8 mouse cellular contexts compared by ENCODE assay signal in the genomic region with DNA sequence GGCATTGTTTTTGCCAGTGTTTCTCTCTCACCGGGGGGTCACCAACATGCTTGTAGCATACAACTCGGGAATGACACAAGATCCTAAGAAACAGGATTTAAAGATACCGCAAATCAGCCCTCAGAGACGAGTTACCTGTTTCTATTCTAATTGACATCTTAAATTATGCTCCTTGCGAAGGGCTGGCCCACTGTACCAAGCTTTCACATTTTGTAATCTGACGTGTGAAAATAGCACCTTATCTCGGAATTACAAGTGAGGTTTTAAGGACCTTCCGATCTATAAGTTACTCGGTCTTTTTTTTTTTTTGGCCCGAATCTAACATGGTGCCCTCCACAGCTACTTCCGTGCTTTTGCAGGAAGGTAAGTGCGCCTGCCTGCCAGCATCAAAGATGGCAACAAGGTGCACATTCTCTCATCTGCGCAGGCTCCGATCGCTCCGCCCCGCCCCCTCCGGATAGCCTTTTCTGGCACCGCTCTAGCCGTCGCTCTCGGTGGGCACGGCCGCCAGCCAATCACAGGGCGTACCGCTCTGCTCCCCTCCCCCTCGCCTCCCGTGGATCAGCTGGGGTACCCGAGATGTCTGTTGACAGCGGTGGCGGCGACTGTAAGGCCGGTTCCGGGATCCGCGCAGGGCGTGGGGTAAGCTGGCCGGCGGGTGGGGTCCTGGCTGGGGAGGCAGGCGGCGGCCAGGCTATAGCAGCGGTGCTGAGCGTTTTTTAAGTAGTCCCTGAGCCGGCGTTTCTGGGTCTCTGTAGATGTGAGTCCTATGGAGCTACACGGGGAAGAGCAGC. TPM values are rescaled to one million over a fixed set of nuclear protein-coding genes. Genes with fewer than 3 reads are reported as not detected.
DNase-seq lines count a peak whose midpoint lies in the region; ATAC-seq lines count a peak whose summit lies in the region.

A gene (plus strand): TSS at position 550 of the 794 bp plus-strand sequence.

- peak; percentile 99 for ATAC-seq in hindbrain, embryonic 16.5 days

- H3K79me2 ChIP-seq in macrophage (ENCODE audit: inconsistent target): peaks cover 41% of the 10 kb centered on the region

- peak; percentile 99 for DNase-seq in T-cell, adult 2 months (ENCODE audit: low spot score)
- DNase-seq in cerebellum, postnatal 36 days: peak; percentile 99 to 100
- peak; percentile 98 for DNase-seq in gastrocnemius, adult 18-20 months (ENCODE audit: low spot score)
- peak; percentile 100 for DNase-seq in left cerebral cortex, adult 18-20 months (ENCODE audit: low spot score in 2 of 2)
- DNase-seq in right cerebral cortex, adult 18-20 months: peak; percentile 99
- peak; percentile 93 for DNase-seq in urinary bladder, postnatal 10 days (ENCODE audit: low spot score)

- 3% methylated on average over 45 of the region's 46 CpGs for WGBS in hindbrain, embryonic 16.5 days
- 4% methylated on average over 46 of the region's 46 CpGs for WGBS in macrophage (ENCODE audit: missing documents)

- peaks cover 6% of the 10 kb centered on the region for H3K4me1 ChIP-seq in hindbrain, embryonic 16.5 days (ENCODE audit: control insufficient read depth, insufficient read depth, low read depth, low read length)

- H3K36me3 ChIP-seq in hindbrain, embryonic 16.5 days (ENCODE audit: control insufficient read depth, insufficient read depth, low read length): peaks cover 11% of the 10 kb centered on the region
- peaks cover 13% of the 10 kb centered on the region for H3K36me3 ChIP-seq in macrophage (ENCODE audit: inconsistent target)

- peak within 1 kb of the TSS; percentile 79 for H3K9ac ChIP-seq in hindbrain, embryonic 16.5 days (ENCODE audit: low read depth, low read length)

- H3K4me2 ChIP-seq in hindbrain, embryonic 16.5 days (ENCODE audit: low read length): peak within 1 kb of the TSS; percentile 77

- H3K4me3 ChIP-seq in hindbrain, embryonic 16.5 days (ENCODE audit: low read length): peak within 1 kb of the TSS; percentile 75
- H3K4me3 ChIP-seq in macrophage (ENCODE audit: inconsistent target): peak within 1 kb of the TSS; percentile 94

- H3K27me3 ChIP-seq in hindbrain, embryonic 16.5 days (replicated peaks; ENCODE audit: control insufficient read depth, insufficient read depth, low read length): no peaks in the 10 kb centered on the region

- peaks cover 2% of the 10 kb centered on the region for H3K9me3 ChIP-seq in hindbrain, embryonic 16.5 days (ENCODE audit: control insufficient read depth, low read length)

- peak within 1 kb of the TSS; percentile 77 for H3K27ac ChIP-seq in hindbrain, embryonic 16.5 days (ENCODE audit: low read depth, low read length)
- H3K27ac ChIP-seq in macrophage: peak within 1 kb of the TSS; percentile 57

RNA-seq across cellular contexts. Expression of the gene that starts here (rescaled TPM):
- total RNA-seq in gastrocnemius, adult 18-20 months (2021): 10 to 100 TPM; 10.5 TPM
- polyA plus RNA-seq in hindbrain, embryonic 16.5 days (2015; fragmentation: Nextera tagmentation; extraction: Ambion mirVana): 70.9 and 75.6 TPM in 2 replicates
- 10 to 100 TPM; 42.3 to 54.0 TPM for total RNA-seq in left cerebral cortex, adult 18-20 months (2021)
- 100 to 1,000 TPM in 24 of 26 experiments, 10 to 100 TPM in 2; 86.3 to 255 (median 173) TPM for total RNA-seq in macrophage (2018; cell fraction: chromatin; rRNA removed)
- total RNA-seq in macrophage (2018; cell fraction: cytosol; rRNA removed): 10 to 100 TPM; 20.5 to 42.3 (median 30.2) TPM
- 100 to 1,000 TPM in 12 of 26 experiments, 10 to 100 TPM in 14; 58.8 to 168 (median 98.6) TPM for total RNA-seq in macrophage (2018; cell fraction: nucleus; rRNA removed)
- 26.2 to 38.4 TPM (median 30.9 TPM) in 3 replicates for polyA plus RNA-seq in macrophage (2018)

Comparison
In these comparisons a context has a peak if more than half of its experiments do, and no peak if none do; other contexts are left out.
1. Peak in every context shown above with its lines: DNase-seq, ATAC-seq, H3K4me3 ChIP-seq and H3K27ac ChIP-seq.